Mouse (Mus musculus) CD4-positive helper T cell, adult 2 months (primary cell): ENCODE data around the gene Nudt3.

ENCODE experiments used
- DNase-seq: peaks from one replicate; pipeline ENCODE4 v3.0.0-alpha.2; 2012; ENCODE audit warnings: low read depth, missing footprints, low spot score

Nudt3 gene

GRCm38 (mm10) chr17:27549234-27549633, 74.1 kb downstream of the Nudt3 start:
- DNase-seq: no peak

- no peak for DNase-seq
These were observed 75.9 kb downstream of the Nudt3 start for GRCm38 (mm10) chr17:27547253-27547868.

DNA sequence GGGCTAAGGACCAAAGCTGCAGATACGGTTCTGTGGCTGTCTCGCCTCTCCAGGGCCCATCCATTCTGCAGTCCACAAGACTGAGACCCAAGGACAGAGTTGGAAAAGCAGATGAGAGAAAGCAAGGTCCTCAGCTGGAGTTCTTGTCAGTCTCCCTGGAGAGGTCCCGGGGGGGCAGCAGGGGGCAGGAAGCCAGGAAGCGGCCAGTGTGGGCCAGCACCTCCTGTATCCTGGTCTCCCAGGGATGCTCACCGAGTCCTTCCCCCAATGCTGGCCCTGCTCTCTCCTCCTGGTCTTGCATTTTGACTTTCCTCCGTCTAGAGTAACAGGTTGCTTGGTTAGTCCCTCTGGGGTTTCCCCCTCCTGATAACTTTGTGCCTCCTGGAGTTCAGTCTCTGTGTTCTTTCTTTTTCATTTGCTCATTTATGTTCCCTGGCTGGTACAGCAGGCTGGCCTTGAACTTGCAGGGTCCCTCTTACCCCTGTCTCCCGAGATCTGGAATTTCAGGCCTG, 76.7 kb downstream of the Nudt3 start:
- no peak for DNase-seq

DNA sequence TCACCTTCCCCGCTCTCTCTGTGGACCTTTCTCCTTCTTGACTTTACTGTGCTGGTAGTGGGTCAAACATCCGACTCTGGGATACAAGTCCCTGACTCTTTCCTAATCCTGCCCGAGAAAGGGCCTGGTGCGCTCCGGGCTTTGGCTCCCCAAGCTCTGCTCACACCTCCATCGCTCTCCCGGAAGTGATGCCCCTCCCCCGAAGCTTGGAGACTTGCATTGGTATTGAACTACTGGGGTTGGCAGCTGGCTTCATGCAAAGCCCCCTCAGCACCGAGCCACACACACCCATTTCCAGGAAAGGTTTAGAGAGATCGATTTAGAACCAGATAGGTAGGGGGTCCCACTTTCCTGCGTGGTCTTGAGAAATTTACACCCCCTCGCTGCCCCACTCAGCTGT, 77.3 kb downstream of the Nudt3 start:
- no peak for DNase-seq

DNA sequence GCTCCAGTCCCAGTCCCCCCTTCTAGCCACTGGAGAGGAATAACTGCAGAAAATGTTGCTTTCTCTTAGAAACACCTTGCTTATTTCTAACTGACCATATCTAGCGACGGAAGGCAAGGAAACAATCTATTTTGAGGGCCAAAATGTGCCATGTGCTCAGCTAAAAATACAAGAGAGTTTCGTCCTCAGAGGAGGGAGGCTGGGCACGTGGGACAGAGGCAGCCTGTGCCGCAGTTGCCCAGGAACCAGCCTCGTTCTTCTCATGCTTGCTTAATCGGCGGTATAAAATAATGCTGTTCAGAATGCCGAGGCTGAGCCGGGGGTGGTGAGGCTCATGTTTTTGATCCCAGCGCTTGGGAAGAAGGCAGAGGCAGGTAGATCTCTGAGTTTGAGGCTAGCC, 78.7 kb downstream of the Nudt3 start:
- no peak for DNase-seq

GRCm38 (mm10) chr17:27541984-27542383, 81.3 kb downstream of the Nudt3 start:
- no peak for DNase-seq

GRCm38 (mm10) chr17:27541261-27541660, 82.0 kb downstream of the Nudt3 start:
- no peak for DNase-seq

DNA sequence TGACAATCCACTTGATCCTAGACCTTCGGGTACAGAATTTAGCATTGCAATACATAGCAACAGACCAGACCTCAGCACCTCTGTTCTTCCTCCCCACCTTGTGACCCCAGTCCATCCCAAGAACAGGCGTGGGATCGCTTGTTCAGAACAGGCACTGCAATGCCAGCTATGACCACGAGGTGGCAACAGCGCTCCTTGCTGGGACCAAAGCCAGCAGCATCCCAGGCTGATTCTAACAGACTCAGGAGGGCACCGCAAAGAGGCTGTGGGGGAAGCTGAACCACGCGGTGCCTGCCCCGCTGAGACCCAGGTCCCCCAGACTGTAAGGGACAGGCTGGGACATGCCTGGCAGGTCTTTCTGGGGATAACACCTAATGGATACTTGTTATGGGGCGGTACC, 88.6 kb downstream of the Nudt3 start:
- DNase-seq: peak; percentile 84

DNA sequence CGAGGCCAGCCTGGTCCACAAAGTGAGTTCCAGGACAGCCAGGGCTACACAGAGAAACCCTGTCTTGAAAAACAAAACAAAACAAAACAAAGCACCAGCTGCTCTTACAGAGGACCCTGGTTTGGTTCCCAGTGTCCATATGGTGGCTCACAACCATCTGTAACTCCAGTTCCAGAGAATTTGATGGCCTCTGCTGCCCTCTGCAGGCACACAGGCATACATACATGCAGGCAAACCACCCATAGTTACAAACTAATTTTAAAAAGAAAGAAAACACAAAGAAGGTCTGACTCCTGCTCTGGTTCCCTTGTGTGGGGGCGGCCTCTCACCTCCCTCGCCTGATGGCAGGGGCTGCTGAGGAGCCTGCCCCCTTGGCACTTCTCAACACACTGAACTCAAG, 89.9 kb downstream of the Nudt3 start:
- DNase-seq: no peak

DNA sequence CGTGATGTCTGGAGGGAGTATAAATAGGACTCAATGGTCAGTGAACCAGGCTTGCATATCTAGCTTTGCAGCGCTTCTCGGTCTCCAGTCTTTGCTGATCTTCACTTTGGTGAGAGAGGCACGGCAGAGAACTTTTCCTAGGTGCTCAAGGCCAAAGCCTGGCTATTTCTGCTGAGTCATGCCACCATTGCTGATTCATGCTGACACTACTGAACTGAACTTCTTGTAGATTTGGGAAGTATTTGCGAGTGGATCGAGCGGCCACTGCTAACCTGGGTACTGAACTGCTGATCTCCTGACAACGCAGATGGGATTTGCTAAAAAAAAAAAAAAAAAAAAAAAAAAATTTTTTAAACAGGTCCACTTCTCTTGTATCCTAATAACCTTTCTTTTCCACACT, 91.2 kb downstream of the Nudt3 start:
- no peak for DNase-seq
